Mouse (Mus musculus): Measurements from ENCODE around the gene Nup188. TPM values are rescaled to one million over a fixed set of nuclear protein-coding genes. Genes with fewer than 3 reads are reported as not detected.

The Nup188 gene
- 10 to 100 TPM; 32.3 to 32.4 TPM for total RNA-seq (2023)

DNA sequence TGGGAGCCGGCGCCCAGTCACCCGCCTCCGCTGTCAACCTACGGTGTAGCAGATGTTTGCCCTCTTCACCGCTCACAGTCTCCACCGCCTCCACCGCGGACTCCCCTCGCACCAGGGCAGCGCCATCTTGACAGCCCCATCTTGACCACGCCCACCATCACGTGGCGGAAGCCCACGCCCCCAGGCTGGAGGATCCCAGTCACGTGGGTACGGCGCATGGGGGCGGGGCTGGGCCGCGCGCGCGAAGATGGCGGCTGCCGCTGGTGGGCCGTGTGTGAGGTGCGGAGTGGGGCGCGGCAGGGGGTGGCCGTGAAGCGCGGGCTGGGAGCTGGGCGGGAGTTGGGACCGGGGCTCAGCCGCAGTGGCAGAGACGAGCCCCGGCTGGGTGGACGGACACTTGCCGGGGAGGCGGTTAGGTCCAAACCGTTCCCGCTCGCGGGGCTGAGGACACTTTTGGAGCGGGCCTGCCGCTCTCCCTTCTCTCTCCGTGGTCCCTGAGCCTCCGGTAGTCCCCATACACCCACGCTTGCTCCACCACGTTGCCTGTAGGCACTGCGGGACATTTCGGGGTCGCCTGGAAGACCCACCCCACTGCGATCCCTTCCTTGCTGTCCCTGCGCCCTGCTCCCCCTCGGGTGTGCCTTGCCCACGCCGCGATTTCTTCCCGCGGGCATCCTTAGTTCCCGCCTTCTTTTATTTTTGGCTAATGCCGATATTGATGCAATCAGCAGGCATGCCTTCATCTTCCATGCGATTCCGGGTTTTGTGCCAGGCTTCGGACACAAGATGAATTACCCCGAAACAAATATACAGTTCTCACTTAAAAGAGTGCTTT lies at the start of gene Nup188, which contains the start of gene Dolk:
Gene Nup188 (plus strand): TSS at position 206 of the 835 bp plus-strand sequence.
Gene Dolk (minus strand): TSS at position 143 of the 835 bp plus-strand sequence.

DNA sequence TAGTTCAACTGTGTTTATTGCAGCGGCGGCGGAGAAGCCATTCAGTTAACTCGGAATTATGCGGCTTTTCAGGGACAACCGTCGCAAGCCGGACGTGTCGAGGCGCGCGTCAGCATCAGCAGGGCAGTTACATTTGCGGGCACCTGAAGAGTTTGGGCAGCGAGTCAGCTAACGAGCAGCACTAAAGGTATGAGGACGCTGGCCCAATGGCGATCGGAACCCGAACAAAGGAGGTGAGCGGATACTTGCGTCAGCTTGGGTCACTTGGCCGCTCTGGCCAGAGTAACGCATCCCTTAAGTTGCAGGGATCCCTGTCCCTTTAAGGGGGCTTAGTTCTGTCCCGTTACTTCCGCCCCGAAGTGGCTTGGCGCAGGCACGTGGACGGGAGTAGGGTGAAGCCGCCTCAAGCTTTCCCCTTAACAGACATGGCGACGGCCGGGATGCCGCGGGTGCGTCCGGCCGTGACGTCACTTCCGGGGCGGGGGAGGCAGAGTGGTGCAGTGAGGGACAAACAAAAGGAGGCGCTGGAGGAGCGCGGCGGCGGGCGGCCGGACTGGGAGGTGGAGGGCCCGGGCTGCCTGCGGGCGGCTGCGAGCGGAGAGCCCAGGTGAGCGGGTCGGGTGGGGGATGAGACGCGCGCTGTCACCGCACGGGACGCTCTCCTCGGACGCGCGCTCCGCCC lies 48.9 kb upstream of the Nup188 start, which contains the start of gene Lrrc8a:
Gene Lrrc8a (plus strand): TSS at position 517 of the 682 bp plus-strand sequence.

DNA sequence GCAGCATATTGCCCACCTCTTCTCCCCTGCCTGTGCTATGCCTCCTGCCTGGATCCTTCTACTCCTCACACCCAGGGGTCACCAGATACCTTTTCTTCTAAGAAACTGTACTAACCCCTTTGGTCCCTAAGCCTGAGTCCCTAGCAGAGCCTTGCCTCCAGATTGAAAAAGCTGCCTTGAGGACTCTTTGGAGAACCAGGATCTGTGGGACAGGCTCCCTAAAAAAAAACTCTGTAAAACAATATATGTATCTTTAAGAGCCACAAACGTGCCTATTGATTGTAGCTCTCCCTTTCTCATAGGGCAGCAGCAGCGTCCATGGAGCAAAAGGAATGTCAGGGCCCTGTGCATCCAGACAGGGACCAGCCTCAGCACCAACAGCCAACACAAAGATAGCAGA lies 45.9 kb upstream of the Nup188 start, which contains the start of gene Gm28035:
Gene Gm28035 (plus strand): TSS at position 301 of the 400 bp plus-strand sequence.

DNA sequence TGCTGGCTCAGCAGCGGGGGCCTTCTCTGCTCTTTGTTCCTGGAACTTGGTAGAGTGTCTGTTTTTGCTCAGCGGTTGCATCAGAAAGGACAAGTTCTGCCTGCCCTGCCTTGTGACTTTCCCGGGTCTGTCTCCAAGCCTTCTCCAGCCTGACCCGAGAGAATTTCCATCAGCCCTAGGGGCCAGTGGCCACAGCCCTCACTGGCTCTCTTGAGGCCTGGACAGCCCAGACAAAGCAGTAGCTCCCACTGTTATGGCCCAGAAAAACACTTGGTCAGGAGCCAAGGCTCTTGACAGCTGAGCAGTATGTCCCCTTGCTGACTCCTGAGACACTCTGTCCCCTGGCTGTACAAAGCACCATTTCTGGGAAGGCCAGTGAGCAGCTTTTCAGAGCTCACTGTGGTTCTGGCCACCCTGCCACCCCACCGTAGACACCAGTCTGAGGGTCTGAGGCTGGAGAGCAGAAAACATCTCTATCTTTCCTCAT lies 20.4 kb upstream of the Nup188 start, which contains the start of gene Phyhd1:
Gene Phyhd1 (plus strand): TSS at position 437 of the 487 bp plus-strand sequence.

DNA sequence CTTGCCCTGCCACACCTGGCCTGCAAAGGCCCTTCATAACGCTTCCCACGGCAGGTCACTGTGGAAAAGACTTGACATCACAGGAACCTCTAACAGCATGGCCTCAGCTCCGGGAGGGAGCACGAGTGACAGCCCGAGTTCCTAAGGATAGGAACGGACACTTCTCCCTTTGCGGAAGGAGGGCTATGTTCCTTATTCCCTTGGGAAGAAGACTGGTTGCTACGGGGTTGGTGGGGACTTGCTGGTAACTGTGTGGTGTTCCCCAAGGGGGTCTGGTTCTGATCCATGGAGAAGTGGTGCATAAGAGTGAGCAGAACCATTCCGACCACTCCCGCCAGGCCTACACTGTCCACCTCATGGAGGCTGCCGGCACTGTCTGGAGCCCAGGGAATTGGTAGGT lies 5.5 kb upstream of the Nup188 start, which contains the start of gene Gm28038:
Gene Gm28038 (plus strand): TSS at position 301 of the 400 bp plus-strand sequence.

DNA sequence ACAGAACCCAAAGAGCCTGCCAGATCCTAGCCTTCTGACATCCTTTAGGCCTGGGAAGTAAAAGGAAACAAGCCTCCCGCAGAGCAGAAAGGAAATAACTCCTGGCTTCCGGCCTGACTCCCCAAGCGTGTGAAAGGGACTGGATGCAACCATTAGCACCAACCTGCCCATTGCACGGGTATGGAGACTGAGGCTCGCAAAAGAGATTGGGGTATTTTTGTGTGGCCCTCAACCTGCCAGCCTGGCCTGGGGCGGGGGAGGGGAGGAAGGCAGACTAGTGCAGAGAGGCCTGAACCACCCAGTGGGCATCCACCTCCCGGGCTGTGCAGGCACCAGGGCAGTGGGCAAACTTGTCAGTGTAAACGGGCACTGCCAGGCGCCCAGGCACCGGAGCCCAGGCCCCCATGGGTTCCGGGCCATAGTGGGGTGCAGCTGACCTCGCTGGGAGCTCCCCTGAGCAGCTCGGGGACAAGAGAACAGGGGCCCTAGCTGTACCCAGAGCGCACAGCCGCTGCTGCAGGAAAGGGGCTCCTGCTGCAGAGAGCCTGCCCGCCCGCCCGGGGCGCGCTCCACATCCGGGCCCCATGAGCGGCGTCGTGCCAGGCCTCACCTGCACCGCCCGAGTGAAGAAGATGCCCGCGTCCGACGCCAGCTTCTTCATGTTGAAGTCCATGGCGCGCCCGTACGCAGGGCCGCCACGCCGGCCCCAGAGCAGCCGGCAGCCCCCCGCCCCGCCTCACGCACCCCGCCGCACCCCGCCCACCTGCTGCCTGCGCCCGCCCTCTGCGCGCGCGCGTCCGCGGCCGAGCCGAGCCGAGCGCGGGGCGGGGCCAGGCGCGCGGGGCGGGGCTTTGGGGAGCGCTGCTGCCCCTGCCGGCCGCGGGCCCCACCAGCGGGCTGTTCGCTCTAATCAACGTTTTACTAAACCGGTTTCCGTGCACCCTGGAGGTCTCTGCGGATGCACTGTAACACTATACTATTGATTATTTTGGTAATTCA lies 72.6 kb downstream of the Nup188 start, which contains the start of gene Sh3glb2:
Gene Sh3glb2 (minus strand): TSS at position 805 of the 999 bp plus-strand sequence.

DNA sequence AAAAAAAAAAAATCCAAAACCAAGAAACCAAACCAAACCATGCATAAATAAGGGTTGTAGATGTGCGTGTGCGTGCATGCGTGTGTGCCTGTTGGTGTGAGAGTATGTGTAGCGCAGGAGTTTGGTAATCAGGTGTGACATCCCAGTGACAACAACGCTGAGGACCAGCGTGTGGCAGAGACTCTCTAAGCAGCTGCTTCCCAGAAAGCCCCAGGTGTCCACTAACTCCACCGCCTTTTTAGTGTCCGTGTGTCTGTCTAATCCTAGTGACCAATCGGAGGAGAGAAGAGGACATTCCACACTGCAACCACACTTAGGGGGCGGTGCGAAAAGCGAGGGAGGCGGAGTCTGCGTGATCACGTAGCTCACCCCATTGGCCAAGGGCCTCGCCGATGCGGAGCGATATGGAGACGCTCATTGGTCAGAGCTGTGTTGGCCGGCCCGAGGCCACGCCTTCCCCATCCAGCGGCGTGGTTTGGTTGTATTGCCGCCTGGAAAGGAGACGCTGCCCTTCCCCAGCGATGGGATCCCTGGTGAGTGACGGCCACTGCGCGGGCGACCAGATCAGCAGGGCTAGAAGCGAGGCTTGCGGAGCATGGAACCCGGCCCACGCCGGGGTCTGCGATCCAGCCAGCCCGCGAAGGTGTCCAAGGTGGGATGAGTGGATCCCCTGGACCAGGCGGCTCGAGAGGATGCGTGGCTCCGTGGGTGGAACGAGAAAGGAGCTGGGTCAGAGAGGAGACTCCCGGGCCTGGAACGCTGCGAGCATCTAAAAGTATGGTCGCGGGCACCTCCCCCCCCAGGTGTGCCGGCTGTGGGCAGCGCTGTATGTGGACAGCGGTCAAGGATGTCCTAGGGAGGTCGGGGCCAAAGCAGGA lies 77.8 kb downstream of the Nup188 start, which contains the start of gene Miga2:
Gene Miga2 (plus strand): TSS at position 461 of the 878 bp plus-strand sequence.

DNA sequence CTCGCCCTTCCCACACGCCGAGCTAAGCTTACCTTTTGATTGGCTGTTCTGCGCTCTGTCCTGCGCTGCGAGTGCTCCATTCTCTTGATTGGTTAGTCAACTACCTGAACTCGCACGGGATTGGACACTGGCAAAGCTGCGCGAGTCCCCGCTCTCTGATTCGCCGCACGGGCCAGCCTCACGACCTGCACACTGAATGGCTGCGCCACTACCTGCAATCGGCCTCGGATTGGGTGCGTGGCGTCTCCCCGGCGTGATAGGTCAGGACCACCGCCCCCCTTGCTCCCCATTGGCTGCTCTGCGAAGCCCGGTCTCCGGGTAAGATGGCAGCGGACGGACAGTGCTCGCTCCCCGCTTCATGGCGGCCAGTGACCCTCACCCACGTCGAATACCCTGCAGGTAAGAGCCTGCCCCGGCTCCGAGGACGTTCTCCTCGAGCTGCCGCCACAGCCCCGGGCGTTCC lies 105.9 kb downstream of the Nup188 start, which contains the start of gene Dolpp1:
Gene Dolpp1 (plus strand): TSS at position 141 of the 463 bp plus-strand sequence.

Other genes starting within 250 kb of the Nup188 start
- gene Wdr34, start 237.5 kb upstream of the Nup188 start, total RNA-seq (2023), result 1 to 10 TPM; 2.3 to 3.8 TPM
- gene Set, start 229.0 kb upstream of the Nup188 start, total RNA-seq (2023), result 100 to 1,000 TPM; 135 to 140 TPM
- 1 to 10 TPM; 7.1 to 7.3 TPM for gene Pkn3, start 208.7 kb upstream of the Nup188 start, total RNA-seq (2023)
- 10 to 100 TPM; 10.5 to 13.7 TPM for gene Zdhhc12, start 192.7 kb upstream of the Nup188 start, total RNA-seq (2023)
- gene Zer1, start 161.8 kb upstream of the Nup188 start, total RNA-seq (2023), result 10 to 100 TPM; 31.5 to 33.2 TPM
- gene Tbc1d13, start 152.7 kb upstream of the Nup188 start, total RNA-seq (2023), result 10 to 100 TPM; 54.5 to 57.4 TPM
- 1 to 10 TPM; 1.3 to 2.3 TPM for gene Endog, start 114.9 kb upstream of the Nup188 start, total RNA-seq (2023)
- gene Spout1, start 107.9 kb upstream of the Nup188 start, total RNA-seq (2023), result 1 to 10 TPM; 8.3 to 9.2 TPM
- 1 to 10 TPM; 2.5 to 4.1 TPM for gene Kyat1, start 80.5 kb upstream of the Nup188 start, total RNA-seq (2023)
- 10 to 100 TPM; 16.5 to 16.8 TPM for gene Lrrc8a, start 48.7 kb upstream of the Nup188 start, total RNA-seq (2023)
- gene Gm28035, start 45.8 kb upstream of the Nup188 start, total RNA-seq (2023), result under 1 TPM in 1 of 2 experiments, not detected in 1; 0.20 TPM
- gene Phyhd1, start 20.2 kb upstream of the Nup188 start, total RNA-seq (2023), result 1 to 10 TPM in 1 of 2 experiments, under 1 TPM in 1; 0.68 to 2.1 TPM
- 1 to 10 TPM in 1 of 2 experiments, not detected in 1; 1.5 TPM for gene Gm28038, start 5.4 kb upstream of the Nup188 start, total RNA-seq (2023)
- gene Dolk, start 63 bp upstream of the Nup188 start, total RNA-seq (2023), result 1 to 10 TPM; 4.8 to 5.2 TPM
- 10 to 100 TPM; 18.7 to 19.1 TPM for gene Sh3glb2, start 72.9 kb downstream of the Nup188 start, total RNA-seq (2023)
- 1 to 10 TPM; 5.3 to 8.0 TPM for gene Miga2, start 77.8 kb downstream of the Nup188 start, total RNA-seq (2023)
- gene Dolpp1, start 105.9 kb downstream of the Nup188 start, total RNA-seq (2023), result 10 to 100 TPM; 10.7 to 12.4 TPM
- gene Crat, start 129.4 kb downstream of the Nup188 start, total RNA-seq (2023), result 10 to 100 TPM; 29.9 to 34.0 TPM
- 100 to 1,000 TPM; 107 to 122 TPM for gene Ptpa, start 129.6 kb downstream of the Nup188 start, total RNA-seq (2023)
- gene Ier5l, start 187.8 kb downstream of the Nup188 start, total RNA-seq (2023), result under 1 TPM; 0.49 to 0.57 TPM

Measured in neutrophil, adult 83 days (primary cell).